Mouse (Mus musculus) C2C12 (cell line): ENCODE results near the gene Ap1m1.

Source experiments
- CTCF ChIP-seq: IDR thresholded peaks from one replicate; pipeline ENCODE4 v1.5.1; 2011; ENCODE audit not compliant: control insufficient read depth, insufficient read depth, insufficient read length
- MAX ChIP-seq: IDR thresholded peaks from one replicate; pipeline ENCODE4 v1.6.1; 2011; ENCODE audit warnings: mild to moderate bottlenecking, control low read depth
- MYOD1 ChIP-seq: IDR thresholded peaks from one replicate; pipeline ENCODE4 v1.6.1; 2011; ENCODE audit warnings: low read depth; ENCODE audit not compliant: control insufficient read depth, insufficient read length
- MYOG ChIP-seq: IDR thresholded peaks from one replicate; pipeline ENCODE4 v1.6.1; 2011; ENCODE audit not compliant: control insufficient read depth, insufficient read length; ENCODE audit errors: extremely low read depth
- USF1 ChIP-seq: IDR thresholded peaks from one replicate; pipeline ENCODE4 v1.6.1; 2011; ENCODE audit warnings: low read depth, mild to moderate bottlenecking, control low read depth, moderate library complexity

DNA sequence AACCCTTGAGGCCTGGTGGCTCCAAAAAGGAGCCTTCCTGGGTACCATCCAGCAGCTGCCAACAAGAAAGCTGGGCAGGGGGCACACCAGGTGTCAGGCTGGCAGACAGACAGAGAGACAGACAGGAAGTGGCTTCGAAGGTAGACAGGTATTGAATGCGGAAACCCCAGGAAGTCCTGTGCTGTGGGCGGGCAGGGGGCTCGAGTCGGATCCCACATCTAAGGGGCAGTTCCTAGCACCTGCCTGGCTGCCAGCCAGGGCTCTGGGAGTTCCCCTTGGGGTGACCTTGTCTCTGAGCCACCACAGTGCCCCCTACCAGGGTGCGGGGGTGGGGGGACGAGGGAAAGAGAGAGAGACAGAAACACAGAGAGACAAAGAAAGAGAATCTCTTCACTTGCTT, 39.3 kb downstream of the Ap1m1 start:
- no peak for TF ChIP-seq MYOD1
- no peak for TF ChIP-seq CTCF
- TF ChIP-seq MYOG, result no peak
- TF ChIP-seq USF1, result no peak
- TF ChIP-seq MAX, result no peak
